Mouse (Mus musculus): Measurements from ENCODE around the gene Slc12a5. TPM values are rescaled to one million over a fixed set of nuclear protein-coding genes. Genes with fewer than 3 reads are reported as not detected.

The Slc12a5 gene
- polyA plus RNA-seq, 1 experiment from 2014 or later: 0.92 TPM

Other genes starting within 250 kb of the Slc12a5 start
- gene Spint5, start 245.5 kb upstream of the Slc12a5 start, polyA plus RNA-seq (2016; fragmentation: Nextera tagmentation; extraction: Ambion mirVana): not detected in 2 replicates
- 0.43 and 0.49 TPM in 2 replicates for gene Wfdc3, start 214.9 kb upstream of the Slc12a5 start, polyA plus RNA-seq (2016; fragmentation: Nextera tagmentation; extraction: Ambion mirVana)
- gene Dnttip1, start 214.8 kb upstream of the Slc12a5 start, polyA plus RNA-seq (2016; fragmentation: Nextera tagmentation; extraction: Ambion mirVana): 60.3 and 76.6 TPM in 2 replicates
- gene Ube2c, start 190.9 kb upstream of the Slc12a5 start, polyA plus RNA-seq (2016; fragmentation: Nextera tagmentation; extraction: Ambion mirVana): 496 and 550 TPM in 2 replicates
- gene Tnnc2, start 180.8 kb upstream of the Slc12a5 start, polyA plus RNA-seq (2016; fragmentation: Nextera tagmentation; extraction: Ambion mirVana): 0.67 TPM in 1 of 2 replicates, not detected in the other
- gene Snx21, start 175.0 kb upstream of the Slc12a5 start, polyA plus RNA-seq (2016; fragmentation: Nextera tagmentation; extraction: Ambion mirVana): 19.1 and 29.5 TPM in 2 replicates
- gene Acot8, start 155.9 kb upstream of the Slc12a5 start, polyA plus RNA-seq (2016; fragmentation: Nextera tagmentation; extraction: Ambion mirVana): 17.8 and 21.5 TPM in 2 replicates
- 7.7 and 9.7 TPM in 2 replicates for gene Zswim3, start 155.7 kb upstream of the Slc12a5 start, polyA plus RNA-seq (2016; fragmentation: Nextera tagmentation; extraction: Ambion mirVana)
- 13.7 and 14.3 TPM in 2 replicates for gene Zswim1, start 138.1 kb upstream of the Slc12a5 start, polyA plus RNA-seq (2016; fragmentation: Nextera tagmentation; extraction: Ambion mirVana)
- 0.38 TPM in 1 of 2 replicates, not detected in the other for gene Spata25, start 132.3 kb upstream of the Slc12a5 start, polyA plus RNA-seq (2016; fragmentation: Nextera tagmentation; extraction: Ambion mirVana)
- gene Ctsa, start 127.9 kb upstream of the Slc12a5 start, polyA plus RNA-seq (2016; fragmentation: Nextera tagmentation; extraction: Ambion mirVana): 138 and 149 TPM in 2 replicates
- gene Neurl2, start 127.3 kb upstream of the Slc12a5 start, polyA plus RNA-seq (2016; fragmentation: Nextera tagmentation; extraction: Ambion mirVana): 28.2 and 55.0 TPM in 2 replicates
- gene Pltp, start 103.1 kb upstream of the Slc12a5 start, polyA plus RNA-seq (2016; fragmentation: Nextera tagmentation; extraction: Ambion mirVana): 8.1 and 12.6 TPM in 2 replicates
- gene Pcif1, start 81.5 kb upstream of the Slc12a5 start, polyA plus RNA-seq (2016; fragmentation: Nextera tagmentation; extraction: Ambion mirVana): 57.9 and 61.5 TPM in 2 replicates
- gene Zfp335, start 49.0 kb upstream of the Slc12a5 start, polyA plus RNA-seq (2016; fragmentation: Nextera tagmentation; extraction: Ambion mirVana): 12.6 and 13.5 TPM in 2 replicates
- 0.53 and 1.1 TPM in 2 replicates for gene Mmp9, start 20.0 kb upstream of the Slc12a5 start, polyA plus RNA-seq (2016; fragmentation: Nextera tagmentation; extraction: Ambion mirVana)
- 52.8 and 64.2 TPM in 2 replicates for gene Ncoa5, start 74.1 kb downstream of the Slc12a5 start, polyA plus RNA-seq (2016; fragmentation: Nextera tagmentation; extraction: Ambion mirVana)
- gene Cd40, start 94.8 kb downstream of the Slc12a5 start, polyA plus RNA-seq (2016; fragmentation: Nextera tagmentation; extraction: Ambion mirVana): 7.8 and 11.9 TPM in 2 replicates
- not detected in 2 replicates for gene 1700025C18Rik, start 129.9 kb downstream of the Slc12a5 start, polyA plus RNA-seq (2016; fragmentation: Nextera tagmentation; extraction: Ambion mirVana)